Mouse (Mus musculus) thymus, adult 2 months (tissue): ENCODE measurements around the gene Fam240a. TPM values are rescaled to one million over a fixed set of nuclear protein-coding genes. Genes with fewer than 3 reads are reported as not detected.

ENCODE experiments used
- DNase-seq: peaks from one replicate; pipeline ENCODE4 v3.0.0; 2021
- H3K27ac ChIP-seq: fragments of 200-500 bp; 2 replicates; pipeline ENCODE4 v1.5.1; 2012; ENCODE audit warnings: low read length, control low read depth; ENCODE audit not compliant: control insufficient read depth, insufficient read depth
- H3K27me3 ChIP-seq: fragments of 200-500 bp; 2 replicates; pipeline ENCODE4 v1.6.1; 2012; ENCODE audit warnings: mild to moderate bottlenecking, low read length, moderate library complexity, mixed read lengths; ENCODE audit not compliant: control insufficient read depth, insufficient read depth
- H3K36me3 ChIP-seq: fragments of 200-500 bp; 2 replicates; pipeline ENCODE4 v1.6.1; 2012; ENCODE audit warnings: mild to moderate bottlenecking, low read length, moderate library complexity; ENCODE audit not compliant: control insufficient read depth, insufficient read depth
- H3K4me1 ChIP-seq: fragments of 200-500 bp; replicated peaks from 2 replicates; pipeline ENCODE4 v1.6.1; 2012; ENCODE audit warnings: low read length; ENCODE audit not compliant: control insufficient read depth, insufficient read depth
- H3K4me3 ChIP-seq: fragments of 200-500 bp; 2 replicates; pipeline ENCODE4 v1.5.1; 2012; ENCODE audit warnings: mild to moderate bottlenecking, low read length, control low read depth, moderate library complexity; ENCODE audit not compliant: control insufficient read depth, insufficient read depth
- CTCF ChIP-seq: fragments of 200-500 bp; IDR thresholded peaks from 2 replicates; pipeline ENCODE4 v1.5.1; 2012; ENCODE audit warnings: mild to moderate bottlenecking, control low read depth, low read length, moderate library complexity, borderline replicate concordance; ENCODE audit not compliant: control insufficient read depth, poor library complexity, insufficient read depth; ENCODE audit errors: extremely low read depth
- POLR2A ChIP-seq: fragments of 200-500 bp; IDR thresholded peaks from 2 replicates; pipeline ENCODE4 v1.6.1; 2012; ENCODE audit warnings: mild to moderate bottlenecking, low read length, control low read depth, moderate library complexity; ENCODE audit not compliant: control insufficient read depth, poor library complexity, insufficient read depth; ENCODE audit errors: extremely low read depth
- WGBS: fragments of 180-500 bp; shearing (Covaris S2); methylation state at CpG from one replicate; pipeline ENCODE4 v1.1.7; 2018; 5-methylcytosine and 5-hydroxymethylcytosine counted together
- polyA plus RNA-seq: library from polyadenylated mRNA; depleted of rRNA; stranded (reverse); fragments of >200 nt; gene quantifications from 2 replicates; pipeline ENCODE4 v1.2.3, GENCODE M21; 2012

The Fam240a gene
- polyA plus RNA-seq, 1 experiment = 0.74 TPM

DNA sequence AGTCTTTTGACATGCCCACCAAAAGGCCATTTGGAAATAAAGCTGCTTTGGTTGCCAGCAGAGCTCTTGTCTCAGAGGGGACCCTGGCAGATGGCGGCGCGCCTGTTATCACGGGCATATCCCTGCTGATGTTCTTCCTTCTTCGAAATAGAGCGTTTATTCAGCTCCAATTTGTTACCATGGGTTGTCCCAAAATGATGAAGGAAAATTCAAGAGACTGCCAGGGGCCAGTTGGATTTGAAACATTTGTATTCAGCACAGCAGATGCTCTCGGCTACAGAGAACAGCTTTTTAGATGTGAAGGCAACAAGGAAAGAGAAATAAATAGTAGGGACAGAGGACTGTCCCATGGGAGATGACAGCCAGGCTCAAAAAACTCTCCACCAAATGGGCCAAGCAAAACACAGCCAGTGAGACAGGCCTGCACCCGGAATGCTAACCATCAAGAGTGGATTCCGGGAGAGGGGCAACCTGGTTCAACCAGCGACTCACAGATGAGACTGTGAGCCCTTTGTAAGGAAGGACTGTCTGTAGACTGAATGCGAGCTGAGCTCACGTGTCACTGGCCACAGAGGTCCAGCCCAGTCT is 17.3 kb upstream of the Fam240a start:
- H3K36me3 ChIP-seq = no peaks in the 10 kb centered on the region
- no peaks in the 10 kb centered on the region for H3K27me3 ChIP-seq
- H3K27ac ChIP-seq = no peak overlapping the region
- no peak for TF ChIP-seq POLR2A
- TF ChIP-seq CTCF = no peak
- WGBS = 94% methylated on average over 12 of the region's 12 CpGs
- DNase-seq = no peak
- H3K4me1 ChIP-seq = peaks cover 4% of the 10 kb centered on the region
- no peak overlapping the region for H3K4me3 ChIP-seq

DNA sequence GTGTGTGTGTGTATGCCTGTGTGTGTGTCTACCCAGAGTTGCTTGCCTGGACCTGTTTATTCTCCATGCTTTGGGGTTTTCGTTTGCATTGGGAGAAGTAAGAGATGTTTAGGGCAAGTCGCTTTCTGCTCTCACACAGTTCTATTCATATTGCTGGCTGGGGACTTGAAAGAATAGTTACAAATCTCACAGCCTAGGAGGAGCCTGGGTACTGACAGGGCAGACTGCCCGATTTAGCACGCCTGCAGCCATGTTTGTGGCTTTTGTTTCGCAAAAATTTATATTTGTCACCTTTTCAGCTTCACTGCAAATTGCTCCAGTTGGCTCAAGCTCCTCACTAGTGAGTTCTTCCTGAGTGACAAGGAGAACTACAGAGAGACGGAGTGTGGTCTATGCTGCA is 14.9 kb upstream of the Fam240a start:
- no peak for DNase-seq
- Histone ChIP-seq H3K36me3 (no peaks in the 10 kb centered on the region), H3K4me3 (no peak overlapping the region), H3K4me1 (peaks cover 9% of the 10 kb centered on the region), H3K27ac (no peak overlapping the region), H3K27me3 (no peaks in the 10 kb centered on the region)
- 85% methylated on average over 6 of the region's 6 CpGs for WGBS
- TF ChIP-seq CTCF (no peak), POLR2A (no peak)

DNA sequence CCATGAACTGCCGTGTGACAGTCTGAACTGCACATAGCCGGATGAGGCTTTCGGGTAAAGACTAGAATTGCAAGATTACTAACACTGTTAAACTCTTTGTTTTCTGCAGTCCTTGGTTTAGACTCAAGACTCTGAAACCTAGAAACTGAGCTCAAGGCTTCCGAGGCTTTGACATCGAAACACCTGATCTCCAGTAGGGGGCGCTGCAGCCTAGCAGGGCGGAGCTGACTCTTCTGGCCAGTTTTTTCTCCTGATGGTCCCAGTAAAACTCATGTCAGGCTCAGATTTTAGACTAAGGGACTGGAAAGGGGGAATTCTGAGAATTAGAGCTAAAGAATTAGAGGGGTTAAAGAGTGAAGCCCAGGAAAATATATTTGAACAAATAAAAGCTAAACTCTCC is 6.1 kb upstream of the Fam240a start:
- no peak overlapping the region for H3K4me3 ChIP-seq
- peaks cover 46% of the 10 kb centered on the region for H3K4me1 ChIP-seq
- no peaks in the 10 kb centered on the region for H3K27me3 ChIP-seq
- peak; percentile 84 for DNase-seq
- WGBS = 20% methylated on average over 7 of the region's 7 CpGs
- H3K27ac ChIP-seq = peak overlapping the region; percentile 32; the same call in 1 of the 2 replicates
- H3K36me3 ChIP-seq = no peaks in the 10 kb centered on the region
- TF ChIP-seq POLR2A (no peak), CTCF (peak; percentile 70; the same call in 1 of the 2 replicates)

DNA sequence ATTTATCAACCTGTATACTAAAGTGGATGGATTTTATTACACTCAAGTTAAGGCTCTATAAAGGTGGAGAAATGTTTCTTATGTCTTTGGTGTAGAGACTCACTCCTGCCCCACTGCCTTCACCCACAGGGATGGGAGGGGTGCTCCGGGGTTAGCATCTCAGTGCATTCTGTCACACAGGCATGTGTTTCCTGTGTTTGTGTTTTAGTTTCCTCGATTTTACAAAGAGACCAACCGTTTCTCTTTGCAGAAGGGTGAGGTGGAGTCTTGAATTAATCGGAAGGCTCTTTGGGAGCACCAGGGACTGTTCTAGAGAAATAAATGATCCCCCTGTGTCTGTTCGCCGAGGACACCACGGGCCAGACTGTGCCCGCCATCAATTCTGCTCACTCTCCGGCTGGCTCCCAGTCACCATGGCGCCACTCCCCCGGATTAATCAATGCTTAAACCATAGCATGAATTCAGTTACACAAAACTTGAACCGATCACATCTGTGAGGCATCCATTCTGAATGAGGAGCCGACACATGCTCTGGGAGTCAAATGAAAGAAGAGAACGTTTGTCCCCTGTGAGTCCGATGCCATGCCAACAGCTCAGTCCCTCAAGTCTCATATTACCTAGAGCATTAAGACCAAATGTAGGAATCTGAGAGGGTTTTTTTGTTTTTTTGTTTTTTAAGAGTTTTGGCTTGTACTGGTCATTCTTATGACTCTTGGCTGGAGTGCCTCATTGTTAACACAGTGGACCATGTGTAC is 4.2 kb upstream of the Fam240a start:
- 51% methylated on average over 15 of the region's 15 CpGs for WGBS
- no peak for TF ChIP-seq CTCF
- TF ChIP-seq POLR2A = 0 out of 2 replicates have a peak, but pooled peaks have one; percentile 43
- peak; percentile 72 for DNase-seq
- no peaks in the 10 kb centered on the region for H3K27me3 ChIP-seq
- H3K27ac ChIP-seq = peak overlapping the region; percentile 93
- no peaks in the 10 kb centered on the region for H3K36me3 ChIP-seq
- no peak overlapping the region for H3K4me3 ChIP-seq
- H3K4me1 ChIP-seq = peaks cover 51% of the 10 kb centered on the region

DNA sequence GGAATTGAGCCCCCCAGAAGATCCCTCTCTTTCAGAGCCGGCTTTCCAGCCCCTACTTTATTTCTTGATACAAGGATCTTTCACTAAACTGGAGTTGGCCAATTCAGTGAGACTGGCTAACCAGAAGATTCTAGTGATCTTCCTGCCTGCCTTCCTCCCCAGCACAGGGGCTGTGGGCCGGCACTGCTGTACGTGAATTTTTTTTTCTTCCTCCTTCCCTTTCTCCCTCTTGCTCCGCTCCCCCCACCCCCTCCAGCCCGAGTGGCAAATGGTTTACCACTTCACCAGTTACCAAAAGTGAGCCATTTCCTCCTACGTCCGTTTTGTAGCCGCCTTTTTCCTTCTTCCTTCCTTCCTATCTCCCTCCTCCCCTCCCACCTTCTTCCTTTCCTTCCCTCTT is 1.2 kb downstream of the Fam240a start:
- TF ChIP-seq POLR2A (no peak), CTCF (no peak)
- Histone ChIP-seq H3K27ac (peak overlapping the region; percentile 84), H3K4me1 (peaks cover 61% of the 10 kb centered on the region), H3K4me3 (no peak overlapping the region), H3K36me3 (no peaks in the 10 kb centered on the region), H3K27me3 (no peaks in the 10 kb centered on the region)
- 15% methylated on average over 8 of the region's 8 CpGs for WGBS
- DNase-seq = peak; percentile 39

DNA sequence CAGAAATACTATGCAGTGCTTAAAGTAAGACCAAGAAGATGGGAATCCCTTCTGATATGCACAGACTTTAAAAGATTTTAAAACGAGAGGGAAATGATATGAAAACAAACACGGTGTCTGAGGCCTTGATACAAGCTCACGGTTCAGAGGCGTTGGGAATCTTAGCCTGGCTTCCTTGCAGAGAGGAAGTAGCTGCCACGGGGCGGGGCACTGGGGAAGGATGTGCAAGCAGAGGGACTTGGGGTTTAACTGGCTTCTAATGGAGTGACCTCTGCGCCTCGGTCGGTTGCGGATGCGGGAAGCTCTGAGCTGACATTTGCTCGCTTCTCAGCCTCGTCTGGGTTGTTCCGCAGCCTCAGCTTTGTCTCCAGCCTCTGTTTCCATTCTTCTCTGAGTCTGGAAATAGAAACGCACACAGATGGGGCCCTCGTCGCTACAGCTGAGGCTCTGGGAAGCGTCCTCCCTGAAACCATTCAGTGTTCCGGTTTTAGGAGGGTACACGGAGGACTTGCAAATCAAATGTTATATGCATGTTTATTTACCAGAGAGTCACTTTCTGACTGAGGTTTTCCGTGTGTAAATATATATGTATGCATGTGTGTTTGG is 1.9 kb downstream of the Fam240a start:
- no peak overlapping the region for H3K4me3 ChIP-seq
- peak; percentile 16 for DNase-seq
- peaks cover 57% of the 10 kb centered on the region for H3K4me1 ChIP-seq
- TF ChIP-seq CTCF = no peak
- TF ChIP-seq POLR2A = no peak
- peak overlapping the region; percentile 84 for H3K27ac ChIP-seq
- 86% methylated on average over 21 of the region's 21 CpGs for WGBS
- H3K36me3 ChIP-seq = no peaks in the 10 kb centered on the region
- no peaks in the 10 kb centered on the region for H3K27me3 ChIP-seq
